Mouse (Mus musculus) CH12.LX (cell line): ENCODE measurements around the gene Col25a1.

Source experiments
- CTCF ChIP-seq, 2 experiments: IDR thresholded peaks in 1 of 2; conservative IDR thresholded peaks in 1 of 2; 2 replicates each; pipeline ENCODE4 v1.5.1; 2011 to 2012; ENCODE audit warnings: low read depth in 2 of 2, low read length in 2 of 2, improper control_type of control experiment in 1 of 2, inconsistent platforms in 1 of 2, mild to moderate bottlenecking in 1 of 2, moderate library complexity in 1 of 2
- HCFC1 ChIP-seq: IDR thresholded peaks from 2 replicates; pipeline ENCODE4 v1.6.1; 2012; ENCODE audit warnings: low read depth, mild to moderate bottlenecking, inconsistent platforms, low read length, improper control_type of control experiment
- POLR2A ChIP-seq: IDR thresholded peaks from 2 replicates; pipeline ENCODE4 v1.6.1; 2011; ENCODE audit warnings: low read depth, mild to moderate bottlenecking, improper control_type of control experiment, low read length
- POLR2AphosphoS2 ChIP-seq: IDR thresholded peaks from 2 replicates; pipeline ENCODE4 v1.6.1; 2011; ENCODE audit warnings: low read depth, low read length, improper control_type of control experiment

DNA sequence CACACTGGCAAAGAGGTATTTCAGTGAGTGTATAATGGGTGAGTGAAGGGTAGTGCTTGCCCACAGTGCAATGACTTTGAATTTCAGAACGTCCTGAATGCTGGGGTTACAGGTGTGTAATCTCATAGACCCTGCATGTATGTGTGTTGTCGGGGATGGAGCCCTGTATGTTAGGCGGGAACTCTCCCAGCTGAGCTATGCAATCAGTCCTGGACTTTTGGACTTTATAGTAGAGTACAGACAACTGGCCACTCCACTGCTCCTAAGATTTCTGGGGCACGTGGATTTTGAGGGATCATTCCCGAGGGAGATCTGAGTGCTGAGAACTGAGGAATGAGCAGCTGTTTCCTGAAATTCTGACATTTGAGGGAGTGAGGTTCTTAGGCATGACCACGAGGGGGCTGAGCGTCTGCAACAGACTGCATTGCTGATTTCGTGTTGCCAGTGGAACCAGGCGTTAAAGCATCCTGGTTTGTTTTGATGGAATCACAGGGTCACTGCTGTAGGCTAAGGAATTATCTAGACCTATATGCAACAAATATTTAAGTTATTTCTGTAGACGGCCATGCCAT lies 1.6 kb upstream of the Col25a1 start:
- TF ChIP-seq CTCF (conservative IDR thresholded peaks at IDR 0.05 in 1 of 2, IDR thresholded peaks at IDR 0.05 in 1 of 2; ENCODE audit: low read depth in 2 of 2, low read length in 2 of 2), result peak; percentile 6 to 18; a peak in 2 of 4 replicates
- no peak for TF ChIP-seq POLR2AphosphoS2
- no peak for TF ChIP-seq HCFC1
- TF ChIP-seq POLR2A, result no peak
